Mouse (Mus musculus): ENCODE data around the gene Hap1.

DNA sequence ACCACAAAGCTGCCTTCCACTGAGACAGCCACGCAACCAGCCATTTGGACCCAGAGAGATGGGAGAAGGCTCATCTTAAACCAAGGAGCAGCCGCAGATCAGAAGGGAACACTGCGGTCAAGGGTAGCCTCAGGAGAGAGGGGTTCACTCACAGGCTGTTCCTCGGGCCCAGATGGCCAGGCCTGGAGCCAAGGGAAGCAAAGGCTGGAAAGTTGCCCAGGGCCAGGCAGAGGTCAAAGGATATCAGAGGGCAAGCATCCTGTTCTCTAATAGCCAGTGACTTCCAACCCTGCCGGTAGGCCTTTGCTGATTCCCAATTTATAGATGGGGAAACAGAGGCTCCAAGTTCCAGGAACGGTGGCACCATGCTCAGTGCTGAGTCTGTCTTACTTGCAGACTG is 32.7 kb upstream of the Hap1 start:
- TF ChIP-seq CTCF (IDR thresholded peaks at IDR 0.05; ENCODE audit: control insufficient read depth, insufficient read depth, insufficient replicate concordance, low read depth, low read length) = no peak
- no peak for TF ChIP-seq POLR2A (IDR thresholded peaks at IDR 0.05; ENCODE audit: control insufficient read depth, low read depth, low read length)

Data from testis, adult 2 months (tissue).